Mouse (Mus musculus): ENCODE data around the gene Cog2. TPM values are rescaled to one million over a fixed set of nuclear protein-coding genes. Genes with fewer than 3 reads are reported as not detected.

The Cog2 gene
- polyA plus RNA-seq, 1 experiment from 2014 or later = 33.0 TPM

GRCm38 (mm10) chr8:124526261-124526660, 5.7 kb downstream of the Cog2 start:
- WGBS = 93% methylated on average over 11 of the region's 11 CpGs
- Histone ChIP-seq H3K27ac (replicated peaks) (no peak overlapping the region), H3K4me2 (no peak overlapping the region), H3K27me3 (no peaks in the 10 kb centered on the region), H3K9ac (no peak overlapping the region), H3K9me3 (no peaks in the 10 kb centered on the region), H3K4me1 (replicated peaks) (peaks cover 19% of the 10 kb centered on the region), H3K36me3 (peaks cover 61% of the 10 kb centered on the region), H3K4me3 (no peak overlapping the region)
- ATAC-seq (ENCODE audit: low read depth) = no peak

- Histone ChIP-seq H3K27me3 (no peaks in the 10 kb centered on the region), H3K4me2 (no peak overlapping the region), H3K27ac (replicated peaks) (no peak overlapping the region), H3K36me3 (peaks cover 92% of the 10 kb centered on the region), H3K9me3 (no peaks in the 10 kb centered on the region), H3K4me1 (replicated peaks) (no peaks in the 10 kb centered on the region), H3K9ac (no peak overlapping the region), H3K4me3 (no peak overlapping the region)
- no peak for ATAC-seq (ENCODE audit: low read depth)
- 90% methylated on average over 14 of the region's 14 CpGs for WGBS
These were observed 9.5 kb downstream of the Cog2 start for GRCm38 (mm10) chr8:124530076-124530475.

DNA sequence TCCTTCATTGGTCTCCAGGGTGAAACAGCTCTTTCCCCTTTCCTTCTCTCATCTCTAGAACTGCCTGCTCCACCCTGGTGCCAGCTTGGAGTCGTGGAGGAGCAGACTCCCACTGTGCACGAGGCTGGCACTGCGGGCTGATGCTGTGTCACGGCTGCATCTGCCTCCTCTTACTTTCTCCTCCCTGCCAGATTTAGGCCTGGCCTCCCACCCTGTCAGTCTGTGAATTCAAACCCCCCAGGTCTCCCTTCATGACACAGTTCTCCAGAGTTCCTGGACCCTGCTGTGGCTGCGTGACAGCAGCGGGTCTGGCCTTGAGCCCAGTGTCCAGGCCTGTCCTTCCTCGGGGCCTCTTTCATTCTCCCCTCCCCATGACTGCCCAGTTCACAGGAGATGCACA, 10.0 kb downstream of the Cog2 start:
- H3K36me3 ChIP-seq = peaks cover 95% of the 10 kb centered on the region
- H3K9ac ChIP-seq = no peak overlapping the region
- 91% methylated on average over 7 of the region's 7 CpGs for WGBS
- H3K4me3 ChIP-seq = no peak overlapping the region
- ATAC-seq (ENCODE audit: low read depth) = no peak
- no peaks in the 10 kb centered on the region for H3K9me3 ChIP-seq
- H3K4me1 ChIP-seq (replicated peaks) = no peaks in the 10 kb centered on the region
- H3K27me3 ChIP-seq = no peaks in the 10 kb centered on the region
- H3K4me2 ChIP-seq = no peak overlapping the region
- H3K27ac ChIP-seq (replicated peaks) = no peak overlapping the region

DNA sequence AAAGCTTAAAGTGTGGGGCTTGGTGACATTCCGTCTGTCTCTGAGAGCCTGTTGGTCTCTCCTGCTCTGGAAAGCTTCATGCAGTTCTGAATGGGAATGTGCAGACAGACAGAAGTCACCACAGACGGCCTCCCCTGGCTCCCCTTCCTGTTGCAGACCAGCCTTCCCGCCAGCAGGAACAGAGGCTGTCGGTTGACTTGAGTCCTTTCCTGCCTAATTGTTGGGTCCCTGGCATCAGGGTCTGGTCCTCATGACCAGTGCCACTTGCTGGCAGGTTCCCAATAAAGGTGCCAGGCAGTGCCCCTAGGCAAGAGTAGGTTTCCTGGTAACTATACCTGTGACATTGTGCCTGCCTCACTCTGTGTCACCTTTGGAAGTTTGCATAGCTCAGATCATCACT, 10.4 kb downstream of the Cog2 start:
- WGBS = 90% methylated on average over 4 of the region's 4 CpGs
- H3K27me3 ChIP-seq = no peaks in the 10 kb centered on the region
- H3K9me3 ChIP-seq = no peaks in the 10 kb centered on the region
- no peaks in the 10 kb centered on the region for H3K4me1 ChIP-seq (replicated peaks)
- H3K9ac ChIP-seq = no peak overlapping the region
- H3K4me3 ChIP-seq = no peak overlapping the region
- no peak overlapping the region for H3K27ac ChIP-seq (replicated peaks)
- no peak overlapping the region for H3K4me2 ChIP-seq
- no peak for ATAC-seq (ENCODE audit: low read depth)
- peaks cover 95% of the 10 kb centered on the region for H3K36me3 ChIP-seq

GRCm38 (mm10) chr8:124532626-124533025, 12.1 kb downstream of the Cog2 start:
- H3K27ac ChIP-seq (replicated peaks) = no peak overlapping the region
- H3K9me3 ChIP-seq = no peaks in the 10 kb centered on the region
- H3K36me3 ChIP-seq = peaks cover 89% of the 10 kb centered on the region
- ATAC-seq (ENCODE audit: low read depth) = no peak
- 94% methylated on average over 3 of the region's 3 CpGs for WGBS
- no peaks in the 10 kb centered on the region for H3K27me3 ChIP-seq
- no peak overlapping the region for H3K9ac ChIP-seq
- H3K4me3 ChIP-seq = no peak overlapping the region
- no peaks in the 10 kb centered on the region for H3K4me1 ChIP-seq (replicated peaks)
- no peak overlapping the region for H3K4me2 ChIP-seq

DNA sequence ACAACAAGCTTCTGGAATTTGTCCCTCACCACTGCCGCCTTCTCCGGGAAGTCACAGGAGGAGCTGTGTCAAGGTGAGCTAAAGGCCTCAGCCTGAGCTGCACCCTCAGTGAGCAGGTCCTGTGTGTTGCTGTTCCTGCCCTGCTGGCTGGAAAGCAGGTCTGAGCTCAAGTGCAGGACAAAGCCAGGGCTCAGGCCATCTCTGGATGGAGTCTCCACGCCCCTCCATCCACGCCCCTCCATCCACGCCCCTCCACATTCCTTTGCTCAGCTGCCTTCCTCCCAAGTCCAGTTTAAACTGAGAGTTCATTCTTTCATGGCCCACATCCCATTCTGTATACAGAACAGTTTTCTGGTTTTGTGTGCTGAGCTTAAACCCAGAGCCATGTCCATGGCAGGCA, 14.9 kb downstream of the Cog2 start:
- 93% methylated on average over 5 of the region's 5 CpGs for WGBS
- peaks cover 94% of the 10 kb centered on the region for H3K36me3 ChIP-seq
- H3K27me3 ChIP-seq = no peaks in the 10 kb centered on the region
- H3K9ac ChIP-seq = no peak overlapping the region
- ATAC-seq (ENCODE audit: low read depth) = no peak
- no peak overlapping the region for H3K4me3 ChIP-seq
- no peak overlapping the region for H3K4me2 ChIP-seq
- H3K27ac ChIP-seq (replicated peaks) = no peak overlapping the region
- H3K4me1 ChIP-seq (replicated peaks) = no peaks in the 10 kb centered on the region
- no peaks in the 10 kb centered on the region for H3K9me3 ChIP-seq

DNA sequence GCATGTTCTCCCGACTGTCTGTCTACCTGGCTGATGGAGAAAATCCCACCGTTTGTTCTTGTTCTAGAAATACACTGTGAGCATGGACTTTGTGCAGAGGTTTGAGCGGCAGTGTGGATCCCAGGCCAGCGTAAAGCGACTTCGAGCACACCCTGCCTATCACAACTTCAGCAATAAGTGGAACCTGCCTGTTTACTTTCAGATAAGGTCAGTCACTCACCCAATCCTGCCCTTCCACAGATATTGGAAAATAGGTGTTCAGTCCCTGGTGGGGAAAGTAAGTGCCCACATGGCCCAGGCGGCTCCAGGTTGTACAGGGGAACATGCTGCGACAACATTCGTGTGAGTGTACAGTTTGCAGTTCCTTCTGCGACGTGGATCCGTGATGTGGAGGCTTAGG, 20.3 kb downstream of the Cog2 start:
- Histone ChIP-seq H3K27ac (replicated peaks) (no peak overlapping the region), H3K4me2 (no peak overlapping the region), H3K4me1 (replicated peaks) (no peaks in the 10 kb centered on the region), H3K36me3 (peaks cover 94% of the 10 kb centered on the region), H3K9ac (no peak overlapping the region), H3K9me3 (no peaks in the 10 kb centered on the region), H3K27me3 (no peaks in the 10 kb centered on the region), H3K4me3 (no peak overlapping the region)
- ATAC-seq (ENCODE audit: low read depth) = no peak
- WGBS = 94% methylated on average over 12 of the region's 12 CpGs

GRCm38 (mm10) chr8:124542001-124542400, 21.4 kb downstream of the Cog2 start:
- H3K27ac ChIP-seq (replicated peaks) = no peak overlapping the region
- H3K4me3 ChIP-seq = no peak overlapping the region
- peaks cover 96% of the 10 kb centered on the region for H3K36me3 ChIP-seq
- ATAC-seq (ENCODE audit: low read depth) = no peak
- no peak overlapping the region for H3K4me2 ChIP-seq
- 95% methylated on average over 4 of the region's 4 CpGs for WGBS
- H3K9ac ChIP-seq = no peak overlapping the region
- H3K9me3 ChIP-seq = no peaks in the 10 kb centered on the region
- H3K27me3 ChIP-seq = no peaks in the 10 kb centered on the region
- H3K4me1 ChIP-seq (replicated peaks) = no peaks in the 10 kb centered on the region

DNA sequence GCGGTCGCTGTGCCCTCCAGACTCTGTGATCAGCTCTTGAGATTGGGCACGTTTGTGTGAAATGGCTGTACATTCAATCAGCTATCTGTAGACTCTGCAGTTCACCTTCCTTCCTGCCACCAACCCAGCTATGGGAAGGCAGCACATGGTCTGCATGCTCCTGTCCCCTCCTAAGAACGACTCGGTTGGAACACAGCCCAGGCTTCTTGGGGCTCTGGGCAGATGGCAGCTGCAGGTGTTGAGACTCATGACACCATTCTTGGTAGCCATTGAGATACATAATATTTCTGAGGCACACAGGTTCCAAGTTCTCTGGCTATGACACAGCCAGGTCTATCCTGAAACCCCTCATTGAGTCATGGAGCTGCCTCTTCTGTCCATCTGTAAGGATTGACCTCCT, 22.7 kb downstream of the Cog2 start:
- Histone ChIP-seq H3K4me1 (replicated peaks) (peaks cover 8% of the 10 kb centered on the region), H3K27me3 (no peaks in the 10 kb centered on the region), H3K4me3 (no peak overlapping the region), H3K9me3 (no peaks in the 10 kb centered on the region), H3K27ac (replicated peaks) (no peak overlapping the region), H3K4me2 (no peak overlapping the region), H3K36me3 (peaks cover 99% of the 10 kb centered on the region), H3K9ac (no peak overlapping the region)
- no peak for ATAC-seq (ENCODE audit: low read depth)
- 91% methylated on average over 5 of the region's 5 CpGs for WGBS

DNA sequence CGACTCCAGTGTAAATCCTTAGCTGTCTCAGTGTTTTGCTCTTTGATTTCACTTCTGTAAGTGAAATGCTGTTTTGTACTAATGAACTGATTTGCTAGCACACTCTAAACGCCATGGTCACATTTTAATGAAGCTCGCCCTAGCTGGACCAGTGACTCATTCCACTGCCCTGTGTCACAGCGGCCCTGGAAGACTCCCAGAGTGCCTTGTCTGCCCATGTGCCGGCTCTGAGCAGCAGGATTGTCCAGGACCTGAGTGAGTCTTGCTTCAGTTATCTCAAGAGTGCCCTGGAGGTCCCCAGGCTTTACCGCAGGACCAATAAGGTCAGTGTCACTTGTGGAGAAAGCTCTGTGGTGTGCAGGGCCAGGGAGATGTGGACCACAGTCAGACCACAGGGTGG, 25.8 kb downstream of the Cog2 start:
- 94% methylated on average over 6 of the region's 6 CpGs for WGBS
- no peaks in the 10 kb centered on the region for H3K27me3 ChIP-seq
- no peaks in the 10 kb centered on the region for H3K9me3 ChIP-seq
- no peak overlapping the region for H3K9ac ChIP-seq
- peaks cover 8% of the 10 kb centered on the region for H3K4me1 ChIP-seq (replicated peaks)
- H3K4me2 ChIP-seq = no peak overlapping the region
- peak overlapping the region; percentile 64; the same call in 1 of the 2 replicates for H3K27ac ChIP-seq (replicated peaks)
- no peak for ATAC-seq (ENCODE audit: low read depth)
- H3K4me3 ChIP-seq = no peak overlapping the region
- H3K36me3 ChIP-seq = peaks cover 98% of the 10 kb centered on the region

DNA sequence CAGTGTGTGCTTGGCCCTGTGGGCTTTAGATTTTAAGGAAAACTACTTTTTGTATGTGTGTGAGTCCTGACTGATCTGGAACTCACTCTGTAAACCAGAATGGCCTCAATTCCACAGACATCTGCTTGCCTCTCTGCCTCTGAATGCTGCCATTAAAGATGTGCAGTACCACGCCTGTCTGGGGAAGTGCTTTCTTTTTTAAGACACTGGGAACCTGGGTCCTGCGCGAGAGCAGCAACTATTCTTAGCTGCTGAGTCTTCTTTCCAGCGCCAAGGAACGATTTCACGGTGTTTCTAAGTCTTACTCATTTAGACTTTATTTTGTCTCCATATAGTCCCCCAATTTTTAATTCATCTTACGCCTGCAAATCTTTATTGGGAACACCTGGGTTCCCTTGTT, 26.2 kb downstream of the Cog2 start:
- WGBS = 85% methylated on average over 7 of the region's 7 CpGs
- Histone ChIP-seq H3K4me1 (replicated peaks) (peaks cover 8% of the 10 kb centered on the region), H3K4me3 (no peak overlapping the region), H3K36me3 (peaks cover 98% of the 10 kb centered on the region), H3K9ac (no peak overlapping the region), H3K27me3 (no peaks in the 10 kb centered on the region), H3K4me2 (no peak overlapping the region), H3K9me3 (no peaks in the 10 kb centered on the region), H3K27ac (replicated peaks) (peak overlapping the region; percentile 64; the same call in 1 of the 2 replicates)
- no peak for ATAC-seq (ENCODE audit: low read depth)

DNA sequence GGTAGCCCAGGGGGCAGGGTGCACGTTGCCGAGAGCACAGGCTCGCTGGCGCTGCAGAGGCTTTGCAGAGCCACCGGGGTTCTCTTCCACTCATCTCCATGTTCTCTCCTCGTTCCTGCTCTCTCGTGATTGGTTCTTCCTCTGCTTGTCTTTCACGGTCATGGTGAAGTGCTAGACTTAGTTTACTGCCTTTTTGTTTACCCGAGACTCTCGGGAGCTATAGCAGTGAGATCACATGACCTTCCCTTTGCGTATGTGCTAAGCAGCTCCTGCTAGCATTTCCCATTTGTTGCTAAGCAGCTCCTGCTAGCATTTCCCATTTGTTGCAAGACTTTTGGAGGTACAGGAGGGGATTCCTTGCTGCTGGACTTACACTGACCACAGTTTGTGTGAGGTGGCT, 26.7 kb downstream of the Cog2 start:
- no peak overlapping the region for H3K4me2 ChIP-seq
- peak overlapping the region; percentile 64; the same call in 1 of the 2 replicates for H3K27ac ChIP-seq (replicated peaks)
- peaks cover 98% of the 10 kb centered on the region for H3K36me3 ChIP-seq
- peaks cover 8% of the 10 kb centered on the region for H3K4me1 ChIP-seq (replicated peaks)
- H3K9me3 ChIP-seq = no peaks in the 10 kb centered on the region
- 35% methylated on average over 11 of the region's 11 CpGs for WGBS
- ATAC-seq (ENCODE audit: low read depth) = peak; percentile 59; the same call in 1 of the 2 replicates
- H3K27me3 ChIP-seq = no peaks in the 10 kb centered on the region
- no peak overlapping the region for H3K9ac ChIP-seq
- H3K4me3 ChIP-seq = no peak overlapping the region

GRCm38 (mm10) chr8:124548187-124548586, 27.6 kb downstream of the Cog2 start:
- Histone ChIP-seq H3K9me3 (no peaks in the 10 kb centered on the region), H3K4me2 (no peak overlapping the region)
- WGBS = 86% methylated on average over 1 of the region's 1 CpGs

More at GRCm38 (mm10) chr8:124548187-124548586, 27.6 kb downstream of the Cog2 start:
- H3K4me1 ChIP-seq (replicated peaks) = peaks cover 8% of the 10 kb centered on the region
- H3K27ac ChIP-seq (replicated peaks) = no peak overlapping the region
- no peaks in the 10 kb centered on the region for H3K27me3 ChIP-seq
- H3K36me3 ChIP-seq = peaks cover 97% of the 10 kb centered on the region
- ATAC-seq (ENCODE audit: low read depth) = no peak
- H3K9ac ChIP-seq = no peak overlapping the region
- no peak overlapping the region for H3K4me3 ChIP-seq

Data from neural tube, embryonic 13.5 days (tissue).